Mouse (Mus musculus): ENCODE data around the gene Rhog. TPM values are rescaled to one million over a fixed set of nuclear protein-coding genes. Genes with fewer than 3 reads are reported as not detected.

Rhog gene
- polyA plus RNA-seq, 1 experiment from 2014 or later, result 58.7 TPM

GRCm38 (mm10) chr7:102200996-102201785 lies 54.7 kb downstream of the Rhog start:
- H3K9ac ChIP-seq (ENCODE audit: low read length), result no peak overlapping the region
- no peak overlapping the region for H3K4me2 ChIP-seq (ENCODE audit: low read depth, severe bottlenecking)
- H3K27ac ChIP-seq (replicated peaks; ENCODE audit: low read depth, low read length), result no peak overlapping the region
- H3K36me3 ChIP-seq (ENCODE audit: control insufficient read depth, insufficient read depth, low read length), result no peaks in the 10 kb centered on the region
- no peaks in the 10 kb centered on the region for H3K4me1 ChIP-seq (ENCODE audit: control insufficient read depth, insufficient read depth, low read length)
- no peaks in the 10 kb centered on the region for H3K27me3 ChIP-seq (ENCODE audit: control insufficient read depth, insufficient read depth, low read length)
- H3K9me3 ChIP-seq (ENCODE audit: control insufficient read depth, low read length), result no peaks in the 10 kb centered on the region
- no peak for ATAC-seq (ENCODE audit: insufficient number of reproducible peaks, low FRiP score, low TSS enrichment, low read depth)
- no peak for DNase-seq (ENCODE audit: low spot score)
- H3K4me3 ChIP-seq (ENCODE audit: low read depth, low read length), result no peak overlapping the region

- no peak overlapping the region for H3K4me3 ChIP-seq (ENCODE audit: low read depth, low read length)
- H3K4me1 ChIP-seq (ENCODE audit: control insufficient read depth, insufficient read depth, low read length), result no peaks in the 10 kb centered on the region
- no peak for ATAC-seq (ENCODE audit: insufficient number of reproducible peaks, low FRiP score, low TSS enrichment, low read depth)
- H3K36me3 ChIP-seq (ENCODE audit: control insufficient read depth, insufficient read depth, low read length), result no peaks in the 10 kb centered on the region
- no peak overlapping the region for H3K9ac ChIP-seq (ENCODE audit: low read length)
- no peak for DNase-seq (ENCODE audit: low spot score)
- H3K27ac ChIP-seq (replicated peaks; ENCODE audit: low read depth, low read length), result no peak overlapping the region
- no peaks in the 10 kb centered on the region for H3K27me3 ChIP-seq (ENCODE audit: control insufficient read depth, insufficient read depth, low read length)
- H3K9me3 ChIP-seq (ENCODE audit: control insufficient read depth, low read length), result no peaks in the 10 kb centered on the region
- WGBS, result 86% methylated on average over 3 of the region's 3 CpGs
- H3K4me2 ChIP-seq (ENCODE audit: low read depth, severe bottlenecking), result no peak overlapping the region
Observed at GRCm38 (mm10) chr7:102200576-102200975, 55.3 kb downstream of the Rhog start.

GRCm38 (mm10) chr7:102192356-102192755 lies 63.5 kb downstream of the Rhog start:
- no peaks in the 10 kb centered on the region for H3K9me3 ChIP-seq (ENCODE audit: control insufficient read depth, low read length)
- DNase-seq (ENCODE audit: low spot score), result no peak
- no peak overlapping the region for H3K27ac ChIP-seq (replicated peaks; ENCODE audit: low read depth, low read length)
- H3K36me3 ChIP-seq (ENCODE audit: control insufficient read depth, insufficient read depth, low read length), result peaks cover 11% of the 10 kb centered on the region; the same call in 1 of the 2 replicates
- no peaks in the 10 kb centered on the region for H3K27me3 ChIP-seq (ENCODE audit: control insufficient read depth, insufficient read depth, low read length)
- H3K4me3 ChIP-seq (ENCODE audit: low read depth, low read length), result no peak overlapping the region
- H3K4me2 ChIP-seq (ENCODE audit: low read depth, severe bottlenecking), result no peak overlapping the region
- no peak overlapping the region for H3K9ac ChIP-seq (ENCODE audit: low read length)
- 94% methylated on average over 1 of the region's 1 CpGs for WGBS
- H3K4me1 ChIP-seq (ENCODE audit: control insufficient read depth, insufficient read depth, low read length), result no peaks in the 10 kb centered on the region
- ATAC-seq (ENCODE audit: insufficient number of reproducible peaks, low FRiP score, low TSS enrichment, low read depth), result no peak

Other genes starting within 250 kb of the Rhog start
- gene Il18bp, start 237.4 kb downstream of the Rhog start, polyA plus RNA-seq (2014; fragmentation: Nextera tagmentation; extraction: Ambion mirVana), result 3.1 and 3.9 TPM in 2 replicates
- gene Rnf121, start 190.6 kb downstream of the Rhog start, polyA plus RNA-seq (2014; fragmentation: Nextera tagmentation; extraction: Ambion mirVana), result 29.0 and 30.3 TPM in 2 replicates
- gene Xndc1, start 190.5 kb downstream of the Rhog start, polyA plus RNA-seq (2014; fragmentation: Nextera tagmentation; extraction: Ambion mirVana), result 30.0 and 30.3 TPM in 2 replicates
- gene Xntrpc, start 190.3 kb downstream of the Rhog start, polyA plus RNA-seq (2014; fragmentation: Nextera tagmentation; extraction: Ambion mirVana), result 1.6 and 2.4 TPM in 2 replicates
- not detected in 2 replicates for gene Trpc2, start 172.9 kb downstream of the Rhog start, polyA plus RNA-seq (2014; fragmentation: Nextera tagmentation; extraction: Ambion mirVana)
- 0.67 and 2.1 TPM in 2 replicates for gene Art1, start 154.3 kb downstream of the Rhog start, polyA plus RNA-seq (2014; fragmentation: Nextera tagmentation; extraction: Ambion mirVana)
- gene Art5, start 146.6 kb downstream of the Rhog start, polyA plus RNA-seq (2014; fragmentation: Nextera tagmentation; extraction: Ambion mirVana), result 4.9 and 5.8 TPM in 2 replicates
- gene Chrna10, start 139.2 kb downstream of the Rhog start, polyA plus RNA-seq (2014; fragmentation: Nextera tagmentation; extraction: Ambion mirVana), result 0.28 TPM in 1 of 2 replicates, not detected in the other
- 53.7 and 55.2 TPM in 2 replicates for gene Nup98, start 45.9 kb downstream of the Rhog start, polyA plus RNA-seq (2014; fragmentation: Nextera tagmentation; extraction: Ambion mirVana)
- 73.7 and 78.3 TPM in 2 replicates for gene Pgap2, start 45.8 kb downstream of the Rhog start, polyA plus RNA-seq (2014; fragmentation: Nextera tagmentation; extraction: Ambion mirVana)
- 14.2 and 15.8 TPM in 2 replicates for gene Stim1, start 11.8 kb upstream of the Rhog start, polyA plus RNA-seq (2014; fragmentation: Nextera tagmentation; extraction: Ambion mirVana)
- 261 and 275 TPM in 2 replicates for gene Rrm1, start 185.6 kb upstream of the Rhog start, polyA plus RNA-seq (2014; fragmentation: Nextera tagmentation; extraction: Ambion mirVana)
- 0.23 and 0.56 TPM in 2 replicates for gene Olfr543, start 225.6 kb upstream of the Rhog start, polyA plus RNA-seq (2014; fragmentation: Nextera tagmentation; extraction: Ambion mirVana)
- gene Olfr544, start 232.3 kb upstream of the Rhog start, polyA plus RNA-seq (2014; fragmentation: Nextera tagmentation; extraction: Ambion mirVana), result 0.05 and 0.09 TPM in 2 replicates
- 0.39 TPM in 1 of 2 replicates, not detected in the other for gene Olfr545, start 243.5 kb upstream of the Rhog start, polyA plus RNA-seq (2014; fragmentation: Nextera tagmentation; extraction: Ambion mirVana)

Measured in limb, embryonic 11.5 days (tissue).